In the genomic region with DNA sequence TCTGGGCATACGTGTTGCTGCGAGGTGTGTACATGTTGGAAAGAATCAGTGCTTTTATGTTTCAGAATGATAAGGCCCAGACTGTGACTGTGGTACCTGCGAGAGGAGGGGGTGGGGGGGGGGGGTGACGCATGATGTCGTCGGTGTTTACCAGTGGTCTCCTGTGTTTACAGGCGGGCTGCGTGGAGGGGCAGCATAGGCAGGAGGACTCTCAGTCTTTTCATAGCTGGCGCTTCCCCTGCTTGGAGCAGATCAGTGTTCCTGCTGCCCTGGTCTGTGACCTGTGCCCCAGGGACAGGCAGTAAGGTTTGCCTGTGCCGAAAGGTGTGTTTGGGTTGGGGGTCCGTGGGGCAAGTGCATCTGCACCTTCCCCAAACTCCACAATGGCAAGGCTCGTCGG, we compare ENCODE assay signal across 9 mouse cellular contexts. TPM values are rescaled to one million over a fixed set of nuclear protein-coding genes. Genes with fewer than 3 reads are reported as not detected.
DNase-seq lines count a peak whose midpoint lies in the region; ATAC-seq and TF ChIP-seq lines count a peak whose summit lies in the region.
"Had no signal": no experiment of that assay in that cellular context is flagged by ENCODE, and none has a peak within 500 bp of the region (broad histone marks: within the 10 kb centered on the region; RNA-seq: fewer than 3 reads in every experiment).

A gene (plus strand): TSS at position 232 of the 400 bp plus-strand sequence.

- no peak for TF ChIP-seq EP300 in heart, postnatal 0 days (IDR thresholded peaks at IDR 0.05; ENCODE audit: low read depth)

- no peak within 1 kb of the TSS for H3K9ac ChIP-seq in heart, postnatal 0 days (replicated peaks; ENCODE audit: low read depth, low read length)
- peak within 1 kb of the TSS; percentile 65 for H3K9ac ChIP-seq in midbrain, embryonic 11.5 days (ENCODE audit: low read length)

- intact Hi-C loops in heart, postnatal 14 days (cut with DNase I): no loop called here

- 7% methylated on average over 13 of the region's 13 CpGs for WGBS in heart, postnatal 0 days
- WGBS in hindbrain, embryonic 10.5 days: 8% methylated on average over 13 of the region's 13 CpGs
- 7% methylated on average over 13 of the region's 13 CpGs for WGBS in midbrain, embryonic 11.5 days

- H3K27ac ChIP-seq in heart, postnatal 0 days (ENCODE audit: low read depth): no peak within 1 kb of the TSS
- peak within 1 kb of the TSS; percentile 83 for H3K27ac ChIP-seq in hindbrain, embryonic 10.5 days
- H3K27ac ChIP-seq in midbrain, embryonic 11.5 days (ENCODE audit: low read depth, low read length): no peak within 1 kb of the TSS

- TF ChIP-seq CTCF in heart, postnatal 0 days (IDR thresholded peaks at IDR 0.05; ENCODE audit: low read depth): no peak

- H3K4me3 ChIP-seq in heart, postnatal 0 days (ENCODE audit: low read depth, low read length): peak within 1 kb of the TSS; percentile 44
- peak within 1 kb of the TSS; percentile 57 for H3K4me3 ChIP-seq in hindbrain, embryonic 10.5 days
- H3K4me3 ChIP-seq in midbrain, embryonic 11.5 days (ENCODE audit: low read depth, low read length): peak within 1 kb of the TSS; percentile 44

- 0 out of 2 replicates have a peak, but pooled peaks cover 5% of the 10 kb centered on the region for H3K4me1 ChIP-seq in heart, postnatal 0 days (ENCODE audit: control insufficient read depth, insufficient read depth)
- peaks cover 92% of the 10 kb centered on the region for H3K4me1 ChIP-seq in hindbrain, embryonic 10.5 days (replicated peaks)
- peaks cover 51% of the 10 kb centered on the region for H3K4me1 ChIP-seq in midbrain, embryonic 11.5 days (ENCODE audit: control insufficient read depth, insufficient read depth, low read length)

- DNase-seq in heart, postnatal 0 days (ENCODE audit: low spot score): no peak
- no peak for DNase-seq in heart, postnatal 14 days
- DNase-seq in adrenal gland, postnatal 36 days: no peak
- DNase-seq in hindbrain, embryonic 10.5 days (ENCODE audit: low spot score): no peak
- DNase-seq in midbrain, embryonic 11.5 days (ENCODE audit: low spot score, missing footprints): peak; percentile 89
- DNase-seq in spleen, postnatal 10 days (ENCODE audit: low spot score in 2 of 2): no peak
- no peak for DNase-seq in lung, postnatal 36 days

- no peaks in the 10 kb centered on the region for H3K36me3 ChIP-seq in heart, postnatal 0 days (replicated peaks; ENCODE audit: control insufficient read depth, insufficient read depth, low read length)
- no peaks in the 10 kb centered on the region for H3K36me3 ChIP-seq in hindbrain, embryonic 10.5 days
- no peaks in the 10 kb centered on the region for H3K36me3 ChIP-seq in midbrain, embryonic 11.5 days (ENCODE audit: control insufficient read depth, insufficient read depth, low read length)

- H3K4me2 ChIP-seq in heart, postnatal 0 days (ENCODE audit: low read depth, low read length): peak within 1 kb of the TSS; percentile 61
- H3K4me2 ChIP-seq in midbrain, embryonic 11.5 days: peak within 1 kb of the TSS; percentile 63

- ATAC-seq in heart, postnatal 0 days (ENCODE audit: insufficient read depth, low read depth): no peak
- ATAC-seq in midbrain, embryonic 11.5 days (ENCODE audit: low FRiP score): no peak
- ATAC-seq in CD4-positive, CD25-positive, alpha-beta regulatory T cell, adult 4 months: no peak
- ATAC-seq: Patski had no signal

- H3K9me3 ChIP-seq in heart, postnatal 0 days (replicated peaks; ENCODE audit: control insufficient read depth, low read length): no peaks in the 10 kb centered on the region
- H3K9me3 ChIP-seq in hindbrain, embryonic 10.5 days: no peaks in the 10 kb centered on the region
- no peaks in the 10 kb centered on the region for H3K9me3 ChIP-seq in midbrain, embryonic 11.5 days (ENCODE audit: control insufficient read depth, low read length)

- H3K27me3 ChIP-seq in heart, postnatal 0 days (ENCODE audit: control insufficient read depth, insufficient read depth, low read length): peaks cover 88% of the 10 kb centered on the region
- H3K27me3 ChIP-seq in hindbrain, embryonic 10.5 days (ENCODE audit: insufficient read depth, poor library complexity, severe bottlenecking): peaks cover 97% of the 10 kb centered on the region
- H3K27me3 ChIP-seq in midbrain, embryonic 11.5 days (ENCODE audit: control insufficient read depth, insufficient read depth, low read length): peaks cover 87% of the 10 kb centered on the region

RNA-seq across cellular contexts. Expression of the gene that starts here (rescaled TPM):
- 45.0 and 55.2 TPM in 2 replicates for total RNA-seq in heart, postnatal 0 days (2014; rRNA removed; ENCODE audit: low replicate concordance)
- polyA plus RNA-seq in heart, postnatal 0 days (2015; fragmentation: Nextera tagmentation; extraction: Ambion mirVana): 55.1 and 62.9 TPM in 2 replicates
- total RNA-seq in heart, postnatal 14 days (2021): 1 to 10 TPM; 2.7 to 3.1 TPM
- 100 to 1,000 TPM; 490 to 535 TPM for total RNA-seq in adrenal gland, postnatal 36 days (2021)
- polyA plus RNA-seq in hindbrain, embryonic 10.5 days (2016; fragmentation: Nextera tagmentation; extraction: Ambion mirVana): 64.4 and 82.8 TPM in 2 replicates
- 75.1 and 76.7 TPM in 2 replicates for polyA plus RNA-seq in midbrain, embryonic 11.5 days (2014; fragmentation: Nextera tagmentation; extraction: Ambion mirVana)
- not detected for polyA plus RNA-seq in CD4-positive, CD25-positive, alpha-beta regulatory T cell, adult 4 months (2017; shearing (Covaris generic))
- polyA plus RNA-seq: Patski had no signal

Comparison
In these comparisons a context has a peak if more than half of its experiments do, and no peak if none do; other contexts are left out.
1. RNA of the gene that starts here (total RNA-seq): 490 to 535 TPM in adrenal gland, postnatal 36 days and 45.0 to 55.2 TPM in heart, postnatal 0 days; 2.7 to 3.1 TPM in heart, postnatal 14 days; every median in the first group is over 10 times any median in the second.
2. RNA of the gene that starts here (polyA plus RNA-seq): 64.4 to 82.8 TPM in hindbrain, embryonic 10.5 days, 75.1 to 76.7 TPM in midbrain, embryonic 11.5 days and 55.1 to 62.9 TPM in heart, postnatal 0 days; not detected in CD4-positive, CD25-positive, alpha-beta regulatory T cell, adult 4 months; every median in the first group is over 10 times any median in the second.
3. Peak in every context shown above with its lines, with median percentiles within 50 percentile points of each other: H3K4me3 ChIP-seq.